Mouse (Mus musculus) layer of hippocampus, postnatal 14 days (tissue): ENCODE measurements around the gene Calm3. TPM values are rescaled to one million over a fixed set of nuclear protein-coding genes. Genes with fewer than 3 reads are reported as not detected.

ENCODE experiments used
- DNase-seq, 2 experiments: peaks; one replicate each; pipeline ENCODE4 v3.0.0; 2021 to 2022; ENCODE audit warnings: low spot score in 2 of 2, mixed read lengths in 1 of 2
- total RNA-seq, 2 experiments: library from RNA; stranded (reverse); gene quantifications; 2 replicates each; pipeline ENCODE4 v1.2.3; 2021

The Calm3 gene
- total RNA-seq, 2 experiments from 2014 or later, result 2,318 to 2,416 TPM

- no peak for DNase-seq
Measured at GRCm38 (mm10) chr7:16893612-16894011, 30.3 kb downstream of the Calm3 start.

- DNase-seq, result no peak
Measured at GRCm38 (mm10) chr7:16892352-16892730, 31.6 kb downstream of the Calm3 start.

- peak; percentile 82 to 85 for DNase-seq
Measured at GRCm38 (mm10) chr7:16891641-16892351, 32.1 kb downstream of the Calm3 start, which contains the start of gene Gng8. TSS of gene Gng8 (plus strand) at chr7:16891786.

GRCm38 (mm10) chr7:16890944-16891343 is 33.0 kb downstream of the Calm3 start:
- DNase-seq, result no peak

GRCm38 (mm10) chr7:16890536-16890935 is 33.4 kb downstream of the Calm3 start:
- DNase-seq, result no peak

GRCm38 (mm10) chr7:16885905-16886304 is 38.0 kb downstream of the Calm3 start:
- DNase-seq, result no peak

GRCm38 (mm10) chr7:16885271-16885776 is 38.6 kb downstream of the Calm3 start:
- no peak for DNase-seq

- DNase-seq, result no peak
Measured at GRCm38 (mm10) chr7:16884334-16884733, 39.6 kb downstream of the Calm3 start.

GRCm38 (mm10) chr7:16883162-16883561 is 40.8 kb downstream of the Calm3 start:
- DNase-seq, result no peak

GRCm38 (mm10) chr7:16880615-16881014 is 43.3 kb downstream of the Calm3 start:
- no peak for DNase-seq

- DNase-seq, result no peak
Measured at GRCm38 (mm10) chr7:16879796-16880547, 43.9 kb downstream of the Calm3 start.

GRCm38 (mm10) chr7:16877717-16878116 is 46.2 kb downstream of the Calm3 start:
- no peak for DNase-seq

- no peak for DNase-seq
Measured at GRCm38 (mm10) chr7:16876608-16877007, 47.3 kb downstream of the Calm3 start.

GRCm38 (mm10) chr7:16876006-16876405 is 47.9 kb downstream of the Calm3 start:
- no peak for DNase-seq

GRCm38 (mm10) chr7:16875326-16875725 is 48.6 kb downstream of the Calm3 start:
- DNase-seq, result no peak

GRCm38 (mm10) chr7:16875310-16875325 is 48.8 kb downstream of the Calm3 start, which contains the start of gene Dact3:
TSS of gene Dact3 (plus strand) at chr7:16875317.
- DNase-seq, result no peak

- DNase-seq, result peak; percentile 99 to 100
Measured at GRCm38 (mm10) chr7:16874756-16875309, 49.1 kb downstream of the Calm3 start.

GRCm38 (mm10) chr7:16874190-16874589 is 49.7 kb downstream of the Calm3 start:
- DNase-seq, result peak; percentile 79 to 81

GRCm38 (mm10) chr7:16873392-16873791 is 50.5 kb downstream of the Calm3 start:
- no peak for DNase-seq

- no peak for DNase-seq
Measured at GRCm38 (mm10) chr7:16872478-16872877, 51.4 kb downstream of the Calm3 start.

- DNase-seq, result no peak
Measured at GRCm38 (mm10) chr7:16871600-16871999, 52.3 kb downstream of the Calm3 start.

- peak; percentile 86 to 96 for DNase-seq
Measured at GRCm38 (mm10) chr7:16869497-16869896, 54.4 kb downstream of the Calm3 start.

- no peak for DNase-seq
Measured at GRCm38 (mm10) chr7:16867488-16867887, 56.4 kb downstream of the Calm3 start.
